Mouse (Mus musculus): ENCODE data around the gene Klhl3.
A peak's percentile ranks its signal among the peaks of the same experiment; 100 is the strongest.
"Not testable (repeated sequence)": the region's sequence is repeated elsewhere in the genome, so short reads cannot be mapped to it uniquely, and the experiment has no call there.

The Klhl3 gene

GRCm38 (mm10) chr13:58113061-58113900 is at the start of gene Klhl3:
Gene Klhl3, minus strand, starts transcription at chr13:58113592.
- peak; percentile 71 for DNase-seq (ENCODE audit: low read depth, low spot score)

- no peak for DNase-seq (ENCODE audit: low read depth, low spot score)
Observed at GRCm38 (mm10) chr13:58160761-58161160, 47.4 kb upstream of the Klhl3 start.

- DNase-seq (ENCODE audit: low read depth, low spot score): peak; percentile 95
Observed at GRCm38 (mm10) chr13:58158099-58158912, 44.9 kb upstream of the Klhl3 start.

- DNase-seq (ENCODE audit: low read depth, low spot score): peak; percentile 73
Observed at GRCm38 (mm10) chr13:58157447-58158098, 44.2 kb upstream of the Klhl3 start, which contains the start of gene Idnk. Gene Idnk, plus strand, starts transcription at chr13:58157649.

GRCm38 (mm10) chr13:58157036-58157435 is 43.6 kb upstream of the Klhl3 start:
- DNase-seq (ENCODE audit: low read depth, low spot score): no peak

GRCm38 (mm10) chr13:58156031-58156430 is 42.6 kb upstream of the Klhl3 start:
- no peak for DNase-seq (ENCODE audit: low read depth, low spot score)

- DNase-seq (ENCODE audit: low read depth, low spot score): no peak
Observed at GRCm38 (mm10) chr13:58150442-58150841, 37.0 kb upstream of the Klhl3 start.

GRCm38 (mm10) chr13:58149629-58150028 is 36.2 kb upstream of the Klhl3 start:
- no peak for DNase-seq (ENCODE audit: low read depth, low spot score)

GRCm38 (mm10) chr13:58149033-58149558 is 35.7 kb upstream of the Klhl3 start:
- peak; percentile 26 for DNase-seq (ENCODE audit: low read depth, low spot score)

GRCm38 (mm10) chr13:58148256-58148831 is 35.0 kb upstream of the Klhl3 start:
- DNase-seq (ENCODE audit: low read depth, low spot score): peak; percentile 87

- no peak for DNase-seq (ENCODE audit: low read depth, low spot score)
Observed at GRCm38 (mm10) chr13:58147760-58148159, 34.4 kb upstream of the Klhl3 start.

- not testable (repeated sequence) for DNase-seq (ENCODE audit: low read depth, low spot score)
Observed at GRCm38 (mm10) chr13:58146603-58147002, 33.2 kb upstream of the Klhl3 start.

GRCm38 (mm10) chr13:58131692-58132091 is 18.3 kb upstream of the Klhl3 start:
- DNase-seq (ENCODE audit: low read depth, low spot score): peak; percentile 48

GRCm38 (mm10) chr13:58129687-58130246 is 16.4 kb upstream of the Klhl3 start:
- peak; percentile 56 for DNase-seq (ENCODE audit: low read depth, low spot score)

GRCm38 (mm10) chr13:58128768-58129671 is 15.6 kb upstream of the Klhl3 start:
- DNase-seq (ENCODE audit: low read depth, low spot score): peak; percentile 97

- DNase-seq (ENCODE audit: low read depth, low spot score): peak; percentile 97
Observed at GRCm38 (mm10) chr13:58128396-58128767, 15.0 kb upstream of the Klhl3 start, which contains the start of gene Hnrnpa0. Gene Hnrnpa0, minus strand, starts transcription at chr13:58128556.

- DNase-seq (ENCODE audit: low read depth, low spot score): peak; percentile 74
Observed at GRCm38 (mm10) chr13:58127766-58128361, 14.5 kb upstream of the Klhl3 start.

- peak; percentile 59 for DNase-seq (ENCODE audit: low read depth, low spot score)
Observed at GRCm38 (mm10) chr13:58126862-58127765, 13.7 kb upstream of the Klhl3 start.
